Mouse (Mus musculus) heart, embryonic 10.5 days (tissue): ENCODE measurements around the gene Tmem89. TPM values are rescaled to one million over a fixed set of nuclear protein-coding genes. Genes with fewer than 3 reads are reported as not detected.

ENCODE experiments used
- DNase-seq: peaks from one replicate; pipeline ENCODE4 v3.0.0-alpha.2; 2017; ENCODE audit warnings: low spot score
- H3K27ac ChIP-seq: fragments of 300-500 bp; sonication (generic); 2 replicates; pipeline ENCODE4 v1.5.1; 2016; ENCODE audit warnings: mild to moderate bottlenecking
- H3K27me3 ChIP-seq: fragments of 300-500 bp; sonication (generic); 2 replicates; pipeline ENCODE4 v1.6.1; 2016; ENCODE audit warnings: mild to moderate bottlenecking; ENCODE audit not compliant: poor library complexity, insufficient read depth, severe bottlenecking
- H3K36me3 ChIP-seq: fragments of 300-500 bp; sonication (generic); 2 replicates; pipeline ENCODE4 v1.6.1; 2016; ENCODE audit warnings: mild to moderate bottlenecking, moderate library complexity
- H3K4me1 ChIP-seq: fragments of 300-500 bp; sonication (generic); 2 replicates; pipeline ENCODE4 v1.6.1; 2016; ENCODE audit warnings: mild to moderate bottlenecking
- H3K4me3 ChIP-seq: fragments of 300-500 bp; sonication (generic); 2 replicates; pipeline ENCODE4 v1.5.1; 2016; ENCODE audit warnings: mild to moderate bottlenecking, moderate library complexity
- H3K9me3 ChIP-seq: fragments of 300-500 bp; sonication (generic); 2 replicates; pipeline ENCODE4 v1.6.1; 2016; ENCODE audit warnings: mild to moderate bottlenecking, moderate library complexity
- WGBS: fragments of 180-500 bp; shearing (Covaris S2); methylation state at CpG from one replicate; pipeline ENCODE4 v1.1.7; 2016; 5-methylcytosine and 5-hydroxymethylcytosine counted together
- polyA plus RNA-seq: library from polyadenylated mRNA; unstranded; fragments of >200 nt; fragmentation: Nextera tagmentation; extraction: Ambion mirVana; gene quantifications from 2 replicates; pipeline ENCODE4 v1.2.1, GENCODE M21; 2016

Gene Tmem89
- polyA plus RNA-seq, 1 experiment from 2014 or later = not detected

- peaks cover 40% of the 10 kb centered on the region for H3K4me1 ChIP-seq
- peaks cover 54% of the 10 kb centered on the region for H3K27me3 ChIP-seq
- H3K27ac ChIP-seq = 0 out of 2 replicates have a peak within 1 kb of the TSS, but pooled peaks have one; percentile 19
- DNase-seq = no peak
- peak within 1 kb of the TSS; percentile 51 for H3K4me3 ChIP-seq
- no peaks in the 10 kb centered on the region for H3K9me3 ChIP-seq
- H3K36me3 ChIP-seq = peaks cover 34% of the 10 kb centered on the region
- 9% methylated on average over 15 of the region's 15 CpGs for WGBS
Observed at GRCm38 (mm10) chr9:108953081-108953636, 38.7 kb downstream of the Tmem89 start, which contains the start of gene Col7a1. Gene Col7a1 (plus strand): TSS chr9:108953586.

GRCm38 (mm10) chr9:108955241-108955640, 40.8 kb downstream of the Tmem89 start:
- WGBS = 91% methylated on average over 11 of the region's 11 CpGs

GRCm38 (mm10) chr9:108955846-108956245, 41.4 kb downstream of the Tmem89 start:
- WGBS = 86% methylated on average over 11 of the region's 11 CpGs
- H3K27me3 ChIP-seq = peaks cover 67% of the 10 kb centered on the region

More at GRCm38 (mm10) chr9:108955241-108955640, 40.8 kb downstream of the Tmem89 start:
- Histone ChIP-seq H3K27me3 (peaks cover 67% of the 10 kb centered on the region), H3K27ac (no peak overlapping the region), H3K36me3 (peaks cover 13% of the 10 kb centered on the region), H3K4me1 (peaks cover 36% of the 10 kb centered on the region), H3K4me3 (no peak overlapping the region), H3K9me3 (no peaks in the 10 kb centered on the region)
- DNase-seq = no peak

GRCm38 (mm10) chr9:108963577-108963976, 49.2 kb downstream of the Tmem89 start:
- Histone ChIP-seq H3K9me3 (no peaks in the 10 kb centered on the region; the same call in 1 of the 2 replicates), H3K4me1 (peaks cover 15% of the 10 kb centered on the region), H3K36me3 (no peaks in the 10 kb centered on the region), H3K27ac (no peak overlapping the region), H3K27me3 (0 out of 2 replicates have a peak, but pooled peaks cover 8% of the 10 kb centered on the region), H3K4me3 (no peak overlapping the region)
- WGBS = 67% methylated on average over 3 of the region's 3 CpGs
- DNase-seq = no peak

More at GRCm38 (mm10) chr9:108955846-108956245, 41.4 kb downstream of the Tmem89 start:
- Histone ChIP-seq H3K36me3 (peaks cover 8% of the 10 kb centered on the region), H3K27ac (no peak overlapping the region), H3K4me1 (peaks cover 36% of the 10 kb centered on the region), H3K4me3 (no peak overlapping the region), H3K9me3 (no peaks in the 10 kb centered on the region)
- DNase-seq = no peak

GRCm38 (mm10) chr9:108964338-108964737, 49.9 kb downstream of the Tmem89 start:
- WGBS = 63% methylated on average over 6 of the region's 6 CpGs
- Histone ChIP-seq H3K36me3 (no peaks in the 10 kb centered on the region), H3K4me3 (no peak overlapping the region), H3K27me3 (0 out of 2 replicates have a peak, but pooled peaks cover 2% of the 10 kb centered on the region), H3K9me3 (no peaks in the 10 kb centered on the region; the same call in 1 of the 2 replicates), H3K4me1 (peaks cover 9% of the 10 kb centered on the region; the same call in 1 of the 2 replicates), H3K27ac (no peak overlapping the region)
- DNase-seq = no peak

Other genes with a start within 250 kb of the Tmem89 start
- gene Prkar2a, start 225.3 kb upstream of the Tmem89 start, polyA plus RNA-seq = 26.5 and 29.1 TPM in 2 replicates
- gene Ip6k2, start 130.8 kb upstream of the Tmem89 start, polyA plus RNA-seq = 48.1 and 63.9 TPM in 2 replicates
- 9.2 and 10.8 TPM in 2 replicates for gene Nckipsd, start 106.3 kb upstream of the Tmem89 start, polyA plus RNA-seq
- gene Celsr3, start 88.3 kb upstream of the Tmem89 start, polyA plus RNA-seq = 0.13 and 0.26 TPM in 2 replicates
- 5.4 and 9.3 TPM in 2 replicates for gene Slc26a6, start 61.3 kb upstream of the Tmem89 start, polyA plus RNA-seq
- gene Uqcrc1, start 22.0 kb downstream of the Tmem89 start, polyA plus RNA-seq = 692 and 883 TPM in 2 replicates
- gene Col7a1, start 39.0 kb downstream of the Tmem89 start, polyA plus RNA-seq = 1.0 and 1.8 TPM in 2 replicates
- not detected in 2 replicates for gene Ucn2, start 71.4 kb downstream of the Tmem89 start, polyA plus RNA-seq
- gene Pfkfb4, start 77.2 kb downstream of the Tmem89 start, polyA plus RNA-seq = 6.9 and 9.4 TPM in 2 replicates
- gene Shisa5, start 123.9 kb downstream of the Tmem89 start, polyA plus RNA-seq = 58.2 and 68.5 TPM in 2 replicates
- 8.2 and 8.9 TPM in 2 replicates for gene Trex1, start 145.1 kb downstream of the Tmem89 start, polyA plus RNA-seq
- 20.6 and 26.8 TPM in 2 replicates for gene Atrip, start 159.5 kb downstream of the Tmem89 start, polyA plus RNA-seq
- gene Ccdc51, start 167.9 kb downstream of the Tmem89 start, polyA plus RNA-seq = 19.1 and 19.7 TPM in 2 replicates
- gene Tma7, start 168.0 kb downstream of the Tmem89 start, polyA plus RNA-seq = 734 and 774 TPM in 2 replicates
- gene Plxnb1, start 180.8 kb downstream of the Tmem89 start, polyA plus RNA-seq = 11.5 and 14.2 TPM in 2 replicates
- gene Fbxw21, start 247.4 kb downstream of the Tmem89 start, polyA plus RNA-seq = not detected in 2 replicates